Mouse (Mus musculus): ENCODE data around the gene Pmfbp1.

The Pmfbp1 gene

GRCm38 (mm10) chr8:109499009-109499717 is 5.3 kb downstream of the Pmfbp1 start:
- DNase-seq (ENCODE audit: low spot score in 2 of 2): no peak

DNA sequence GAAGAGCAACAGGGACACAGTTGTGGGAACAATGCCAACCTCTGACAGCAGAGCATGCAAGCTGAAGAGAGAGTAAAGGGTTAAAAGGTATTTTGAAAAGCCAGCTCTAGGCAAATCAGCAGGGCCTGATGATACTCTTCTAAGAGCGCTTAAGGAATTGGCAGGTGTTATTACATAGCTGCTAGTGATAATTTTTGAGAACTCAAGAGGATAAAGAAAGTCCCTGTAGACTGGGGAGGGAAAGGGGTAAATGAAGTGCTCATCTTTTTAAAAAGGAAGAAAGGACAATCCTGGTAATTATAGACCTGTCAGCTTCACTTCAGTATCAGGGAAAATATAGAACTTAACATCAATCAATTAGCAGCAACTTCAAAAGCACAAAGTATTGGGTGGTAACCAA is 9.7 kb downstream of the Pmfbp1 start:
- DNase-seq (ENCODE audit: low spot score in 2 of 2): no peak

DNA sequence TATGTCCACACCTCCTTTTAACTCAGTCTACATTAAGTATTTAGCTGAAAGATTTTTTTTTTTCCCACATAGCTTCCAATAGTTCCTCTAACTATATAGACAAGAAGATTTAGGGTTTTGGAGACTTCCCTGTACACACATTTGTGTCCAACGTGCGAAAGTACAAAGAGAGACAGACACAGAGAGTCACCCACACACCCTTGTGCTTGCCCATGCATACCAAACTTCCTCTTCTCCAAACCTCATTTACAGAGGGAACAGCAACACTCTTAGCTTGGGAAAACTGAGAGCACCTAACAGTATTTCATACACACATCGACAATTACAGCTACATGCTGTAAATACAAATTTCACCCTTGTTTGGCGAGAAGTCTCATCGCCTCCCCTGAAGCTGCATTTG is 11.7 kb downstream of the Pmfbp1 start:
- no peak for DNase-seq (ENCODE audit: low spot score in 2 of 2)

DNA sequence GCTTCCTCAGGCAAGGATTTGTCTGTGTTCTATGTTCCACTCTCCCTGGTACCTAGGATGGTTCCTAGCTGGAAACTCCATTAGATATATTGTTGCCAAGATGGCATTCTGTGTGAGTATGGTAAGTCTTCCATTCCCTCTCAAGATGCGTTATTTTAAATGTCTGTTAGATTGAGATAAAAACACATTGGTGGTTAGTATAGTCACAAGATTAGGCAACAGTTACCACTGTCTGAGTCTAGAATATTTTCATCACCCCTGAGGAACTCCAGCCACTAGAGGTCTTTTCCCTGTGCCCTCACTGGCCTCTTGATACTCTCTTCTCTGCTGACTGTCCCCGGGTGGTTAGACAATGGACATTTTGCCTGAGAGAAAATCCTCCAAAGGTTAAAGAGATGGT is 30.2 kb downstream of the Pmfbp1 start:
- no peak for DNase-seq (ENCODE audit: low spot score in 2 of 2)

- DNase-seq (ENCODE audit: low spot score in 2 of 2): no peak
Observed at GRCm38 (mm10) chr8:109535140-109535990, 41.5 kb downstream of the Pmfbp1 start.

DNA sequence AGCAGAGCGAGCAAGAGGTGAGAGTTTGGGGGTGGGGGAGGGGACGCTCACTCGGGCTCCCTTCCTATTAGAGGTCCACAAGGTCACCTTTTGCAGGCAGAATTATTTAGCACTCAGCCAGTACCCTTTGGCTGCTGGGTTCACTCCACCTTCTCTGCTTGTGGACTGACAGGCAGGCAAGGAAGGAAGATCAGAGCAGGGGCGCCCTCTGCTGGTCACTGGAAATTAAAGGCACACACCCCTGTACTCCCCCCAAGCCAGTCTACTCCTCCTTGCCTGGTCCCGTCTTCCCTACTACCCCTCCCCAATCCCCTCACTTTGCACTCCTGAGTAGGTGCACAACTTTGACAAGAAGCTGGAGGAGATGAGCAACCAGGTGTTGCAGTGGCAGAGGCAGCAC is 42.9 kb downstream of the Pmfbp1 start:
- peak; percentile 56 to 80 for DNase-seq (ENCODE audit: low spot score in 2 of 2)

GRCm38 (mm10) chr8:109542165-109542564 is 48.3 kb downstream of the Pmfbp1 start:
- DNase-seq (ENCODE audit: low spot score in 2 of 2): no peak

GRCm38 (mm10) chr8:109542748-109543519 is 49.1 kb downstream of the Pmfbp1 start:
- no peak for DNase-seq (ENCODE audit: low spot score in 2 of 2)

DNA sequence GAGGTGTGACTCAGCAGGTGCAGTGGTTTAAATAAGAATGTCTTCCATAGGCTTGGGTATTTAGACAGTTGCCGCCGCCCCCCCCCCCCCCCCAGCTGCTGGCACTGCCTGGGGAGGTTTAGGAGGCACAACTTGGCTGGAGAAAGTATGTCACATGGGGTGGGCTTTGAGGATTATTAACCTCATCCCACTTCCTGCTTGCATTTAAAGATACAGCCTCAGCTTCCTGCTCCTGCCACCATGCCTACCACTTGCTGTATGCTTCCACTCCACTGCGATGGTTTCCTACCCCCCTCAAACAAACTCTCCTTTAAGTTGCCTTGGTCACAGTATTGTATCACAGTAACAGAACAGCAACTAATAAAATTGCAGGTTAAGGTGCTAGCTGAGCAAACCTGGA is 50.2 kb downstream of the Pmfbp1 start:
- DNase-seq (ENCODE audit: low spot score in 2 of 2): no peak

DNA sequence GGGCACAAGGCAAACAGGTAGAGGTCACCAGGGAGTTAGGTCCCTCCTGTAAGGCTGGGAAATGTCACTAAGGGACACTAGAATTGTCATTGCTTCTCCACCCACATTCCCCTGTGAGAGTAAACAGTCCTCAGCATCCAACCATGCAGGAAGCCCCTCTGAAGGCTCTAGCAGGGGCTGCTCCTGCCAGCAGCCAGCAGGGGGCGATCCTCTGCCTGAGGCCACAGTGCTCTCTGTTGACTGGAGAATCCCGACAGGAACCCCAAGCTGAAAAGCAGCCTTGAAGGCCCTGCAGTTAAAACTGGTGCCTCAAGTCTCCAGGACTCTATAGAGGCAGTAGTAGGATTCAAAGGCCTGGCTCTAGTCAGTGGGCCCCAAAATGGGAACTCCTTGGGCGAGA is 57.8 kb downstream of the Pmfbp1 start:
- no peak for DNase-seq (ENCODE audit: low spot score in 2 of 2)

GRCm38 (mm10) chr8:109563881-109564280 is 70.1 kb downstream of the Pmfbp1 start:
- DNase-seq (ENCODE audit: low spot score in 2 of 2): no peak

- no peak for DNase-seq (ENCODE audit: low spot score in 2 of 2)
Observed at GRCm38 (mm10) chr8:109564766-109565165, 70.9 kb downstream of the Pmfbp1 start.

GRCm38 (mm10) chr8:109565498-109566333 is 71.9 kb downstream of the Pmfbp1 start, which contains the start of the genes Dhx38 and Txnl4b:
Gene Dhx38 (minus strand): TSS chr8:109565861.
Gene Txnl4b (plus strand): TSS chr8:109565892.
- DNase-seq (ENCODE audit: low spot score in 2 of 2): peak; percentile 96 to 99

GRCm38 (mm10) chr8:109571139-109571538 is 77.3 kb downstream of the Pmfbp1 start:
- DNase-seq (ENCODE audit: low spot score in 2 of 2): no peak

DNA sequence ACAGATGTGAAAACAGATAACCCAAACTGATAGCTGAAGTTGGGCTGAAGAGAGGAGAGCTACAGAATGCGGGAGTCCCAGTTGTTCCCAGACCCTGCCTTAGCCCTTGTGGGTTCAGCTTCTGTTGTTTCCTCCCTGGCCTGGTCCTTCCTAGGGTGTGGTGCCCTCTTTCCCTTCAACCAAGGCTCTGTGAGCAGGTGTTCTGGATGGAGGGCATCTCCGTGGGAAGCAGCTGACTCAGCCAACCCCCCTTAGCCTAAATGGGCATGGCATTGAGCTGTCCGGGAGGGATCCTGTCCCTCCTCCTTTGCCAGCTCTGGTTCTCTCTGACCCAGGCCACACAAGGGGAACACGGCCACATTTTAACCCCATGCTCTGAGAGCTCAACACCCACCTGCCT is 82.5 kb downstream of the Pmfbp1 start:
- no peak for DNase-seq (ENCODE audit: low spot score in 2 of 2)

DNA sequence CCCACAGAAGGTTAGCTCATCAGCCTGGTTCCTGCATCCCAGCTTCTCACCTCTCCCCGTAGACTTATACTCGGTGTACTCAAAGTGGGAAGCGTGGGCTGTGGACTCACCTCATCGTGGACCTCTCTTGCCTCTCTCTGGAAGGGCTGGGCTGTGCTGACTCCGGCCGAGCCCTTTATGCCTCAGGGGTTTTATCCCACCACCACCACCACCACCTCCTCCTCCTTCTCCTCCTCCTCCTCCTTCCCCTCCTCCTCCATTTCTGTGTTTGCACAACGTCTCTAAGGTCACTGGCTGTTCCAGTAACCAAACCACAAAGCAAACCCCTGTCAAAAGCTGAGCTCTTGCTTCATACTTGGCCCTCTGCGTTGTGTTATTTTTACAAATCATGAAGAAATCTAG is 85.1 kb downstream of the Pmfbp1 start, which contains the start of gene Hp:
TSS of gene Hp (minus strand) at position 273 of the 402 bp plus-strand sequence.
- no peak for DNase-seq (ENCODE audit: low spot score in 2 of 2)

- DNase-seq (ENCODE audit: low spot score in 2 of 2): no peak
Observed at GRCm38 (mm10) chr8:109584293-109584692, 90.5 kb downstream of the Pmfbp1 start.

DNA sequence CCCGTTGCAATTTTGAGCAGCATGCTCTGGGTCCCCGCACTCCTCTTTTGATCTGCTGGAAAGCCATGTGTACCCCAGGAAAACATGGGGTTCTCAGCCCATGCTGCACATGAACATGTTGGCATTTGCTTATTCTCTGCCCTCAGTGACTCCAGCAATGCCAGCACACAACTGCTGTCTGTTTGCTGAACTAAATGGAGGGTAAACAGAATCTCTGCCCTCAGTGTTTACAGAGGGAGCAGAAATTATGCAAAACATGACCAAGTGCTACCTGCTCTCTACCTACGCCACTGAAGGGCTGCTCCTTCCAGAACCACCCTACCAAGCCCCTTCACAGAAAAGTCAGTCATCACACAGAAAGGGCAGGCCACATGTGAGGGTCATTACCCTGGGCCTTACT is 91.0 kb downstream of the Pmfbp1 start:
- no peak for DNase-seq (ENCODE audit: low spot score in 2 of 2)

GRCm38 (mm10) chr8:109585652-109586051 is 91.8 kb downstream of the Pmfbp1 start:
- DNase-seq (ENCODE audit: low spot score in 2 of 2): no peak

DNA sequence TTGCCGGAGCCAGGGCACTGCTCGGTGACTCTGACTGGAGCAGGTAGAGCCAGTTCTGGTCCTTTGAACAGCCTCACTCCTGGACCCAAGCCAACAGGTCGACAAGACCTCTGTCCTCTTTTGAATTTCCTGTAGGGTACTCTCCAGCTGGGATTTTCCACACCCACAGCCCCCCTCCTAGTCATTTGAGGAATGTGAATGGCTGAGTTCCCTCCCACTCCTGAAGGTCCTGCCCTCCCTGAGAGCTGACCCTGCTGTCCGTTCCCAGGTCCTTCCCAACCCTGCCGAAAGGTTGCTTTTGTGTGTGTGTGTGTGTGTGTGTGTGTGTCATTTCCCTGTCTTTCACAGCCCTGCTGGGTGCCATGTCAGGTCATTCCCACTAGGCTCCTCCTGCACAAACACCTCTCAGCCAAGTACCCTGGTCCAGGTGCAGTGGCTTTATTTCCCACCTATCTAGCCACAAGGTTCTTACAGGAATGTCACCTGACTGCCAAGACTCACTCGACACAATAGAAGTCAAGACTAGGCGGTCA is 93.2 kb downstream of the Pmfbp1 start:
- no peak for DNase-seq (ENCODE audit: low spot score in 2 of 2)

DNA sequence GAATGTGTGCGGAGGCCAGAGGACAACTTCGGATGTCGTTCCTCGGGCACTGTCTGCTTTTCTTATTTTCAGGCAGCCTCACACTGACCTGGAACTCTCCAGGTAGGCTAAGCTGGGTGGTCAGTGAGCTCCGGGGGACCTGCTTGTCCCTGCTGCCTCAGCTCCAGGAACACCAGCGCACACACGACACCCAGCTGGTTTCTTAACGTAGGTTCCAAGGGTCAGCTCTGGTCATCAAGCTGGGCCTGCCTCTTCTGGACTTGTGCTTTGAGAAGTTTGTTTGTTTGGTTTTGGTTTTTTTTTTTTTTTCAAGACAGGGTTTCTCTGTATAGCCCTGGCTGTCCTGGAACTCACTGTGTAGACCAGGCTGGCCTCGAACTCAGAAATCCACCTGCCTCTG is 97.1 kb downstream of the Pmfbp1 start:
- DNase-seq (ENCODE audit: low spot score in 2 of 2): no peak
